Mouse (Mus musculus): Measurements from ENCODE around the gene Ddx52.

GRCm38 (mm10) chr11:83976236-83976977, 34.5 kb downstream of the Ddx52 start:
- TF ChIP-seq CTCF (IDR thresholded peaks at IDR 0.05; ENCODE audit: extremely low read depth, insufficient read length, insufficient replicate concordance, low read depth, low read length) (no peak), POLR2A (IDR thresholded peaks at IDR 0.05; ENCODE audit: low read depth, low read length) (no peak)
